Mouse (Mus musculus) kidney, postnatal 36 days (tissue): ENCODE measurements around the gene Ntm.

Experiments used
- DNase-seq, 2 experiments: peaks; one replicate each; pipeline ENCODE4 v3.0.0; 2021 to 2022; ENCODE audit warnings: mixed read lengths in 2 of 2

Gene Ntm

GRCm38 (mm10) chr9:29962978-29963377 lies at the start of gene Ntm:
Ntm (minus strand) TSS chr9:29963141.
- no peak for DNase-seq

GRCm38 (mm10) chr9:30005701-30006100 lies 42.8 kb upstream of the Ntm start:
- DNase-seq: no peak

- DNase-seq: peak; percentile 63 to 91
Measured at GRCm38 (mm10) chr9:30003612-30004011, 40.7 kb upstream of the Ntm start.

- DNase-seq: no peak
Measured at GRCm38 (mm10) chr9:29981177-29981915, 18.4 kb upstream of the Ntm start.

- DNase-seq: peak in 1 of 2 experiments; percentile 25
Measured at GRCm38 (mm10) chr9:29961954-29962867, 730 bp downstream of the Ntm start.

GRCm38 (mm10) chr9:29961512-29961911 lies 1.4 kb downstream of the Ntm start:
- no peak for DNase-seq

GRCm38 (mm10) chr9:29960741-29961140 lies 2.2 kb downstream of the Ntm start:
- DNase-seq: no peak

GRCm38 (mm10) chr9:29960236-29960635 lies 2.7 kb downstream of the Ntm start:
- DNase-seq: no peak

GRCm38 (mm10) chr9:29956936-29957335 lies 6.0 kb downstream of the Ntm start:
- no peak for DNase-seq

GRCm38 (mm10) chr9:29954031-29954430 lies 8.9 kb downstream of the Ntm start:
- DNase-seq: peak in 1 of 2 experiments; percentile 22

- no peak for DNase-seq
Measured at GRCm38 (mm10) chr9:29949041-29949440, 13.9 kb downstream of the Ntm start.

GRCm38 (mm10) chr9:29943209-29944070 lies 19.5 kb downstream of the Ntm start:
- DNase-seq: peak in 1 of 2 experiments; percentile 24

- DNase-seq: peak in 1 of 2 experiments; percentile 35
Measured at GRCm38 (mm10) chr9:29942183-29942952, 20.6 kb downstream of the Ntm start.

- no peak for DNase-seq
Measured at GRCm38 (mm10) chr9:29939517-29940034, 23.4 kb downstream of the Ntm start.

- DNase-seq: peak; percentile 31 to 41
Measured at GRCm38 (mm10) chr9:29928796-29929195, 34.1 kb downstream of the Ntm start.

- DNase-seq: no peak
Measured at GRCm38 (mm10) chr9:29925382-29925781, 37.6 kb downstream of the Ntm start.

GRCm38 (mm10) chr9:29898406-29899054 lies 64.4 kb downstream of the Ntm start:
- DNase-seq: no peak

GRCm38 (mm10) chr9:29897448-29897847 lies 65.5 kb downstream of the Ntm start:
- DNase-seq: no peak

GRCm38 (mm10) chr9:29892792-29893191 lies 70.1 kb downstream of the Ntm start:
- DNase-seq: no peak

GRCm38 (mm10) chr9:29888712-29889111 lies 74.2 kb downstream of the Ntm start:
- DNase-seq: no peak

- DNase-seq: no peak
Measured at GRCm38 (mm10) chr9:29887924-29888323, 75.0 kb downstream of the Ntm start.
